Mouse (Mus musculus) limb, embryonic 15.5 days (tissue): ENCODE results near the gene Cdk9. TPM values are rescaled to one million over a fixed set of nuclear protein-coding genes. Genes with fewer than 3 reads are reported as not detected.
A peak's percentile ranks its signal among the peaks of the same experiment; 100 is the strongest.

Experiments
- ATAC-seq: fragments of 200-750 bp; cut with Nextera tagmentation; 2 replicates; pipeline ENCODE4 v1.8.0; 2017; ENCODE audit warnings: low read depth, moderate TSS enrichment; ENCODE audit not compliant: insufficient number of reproducible peaks, low FRiP score, low TSS enrichment
- H3K27ac ChIP-seq: fragments of 300-500 bp; sonication (generic); 2 replicates; pipeline ENCODE4 v1.5.1; 2015; ENCODE audit warnings: moderate library complexity, mild to moderate bottlenecking, inconsistent platforms
- H3K27me3 ChIP-seq: fragments of 300-500 bp; sonication (generic); 2 replicates; pipeline ENCODE4 v1.6.1; 2015; ENCODE audit warnings: inconsistent platforms
- H3K36me3 ChIP-seq: fragments of 300-500 bp; sonication (generic); 2 replicates; pipeline ENCODE4 v1.6.1; 2015; ENCODE audit warnings: inconsistent platforms
- H3K4me1 ChIP-seq: fragments of 300-500 bp; sonication (generic); 2 replicates; pipeline ENCODE4 v1.6.1; 2015; ENCODE audit warnings: inconsistent platforms
- H3K4me2 ChIP-seq: fragments of 300-500 bp; sonication (generic); 2 replicates; pipeline ENCODE4 v1.6.1; 2015; ENCODE audit warnings: mild to moderate bottlenecking, inconsistent platforms
- H3K4me3 ChIP-seq: fragments of 300-500 bp; sonication (generic); 2 replicates; pipeline ENCODE4 v1.5.1; 2015; ENCODE audit warnings: mild to moderate bottlenecking, inconsistent platforms
- H3K9ac ChIP-seq: fragments of 300-500 bp; sonication (generic); 2 replicates; pipeline ENCODE4 v1.6.1; 2015; ENCODE audit warnings: inconsistent platforms
- H3K9me3 ChIP-seq: fragments of 300-500 bp; sonication (generic); 2 replicates; pipeline ENCODE4 v1.6.1; 2016; ENCODE audit warnings: inconsistent platforms
- WGBS: fragments of 180-500 bp; shearing (Covaris S2); methylation state at CpG from one replicate; pipeline ENCODE4 v1.1.7; 2015; 5-methylcytosine and 5-hydroxymethylcytosine counted together
- polyA plus RNA-seq: library from polyadenylated mRNA; unstranded; fragments of >200 nt; fragmentation: Nextera tagmentation; extraction: Ambion mirVana; gene quantifications from 2 replicates; pipeline ENCODE4 v1.2.1, GENCODE M21; 2015

The Cdk9 gene
- polyA plus RNA-seq, 1 experiment from 2014 or later, result 101 TPM

DNA sequence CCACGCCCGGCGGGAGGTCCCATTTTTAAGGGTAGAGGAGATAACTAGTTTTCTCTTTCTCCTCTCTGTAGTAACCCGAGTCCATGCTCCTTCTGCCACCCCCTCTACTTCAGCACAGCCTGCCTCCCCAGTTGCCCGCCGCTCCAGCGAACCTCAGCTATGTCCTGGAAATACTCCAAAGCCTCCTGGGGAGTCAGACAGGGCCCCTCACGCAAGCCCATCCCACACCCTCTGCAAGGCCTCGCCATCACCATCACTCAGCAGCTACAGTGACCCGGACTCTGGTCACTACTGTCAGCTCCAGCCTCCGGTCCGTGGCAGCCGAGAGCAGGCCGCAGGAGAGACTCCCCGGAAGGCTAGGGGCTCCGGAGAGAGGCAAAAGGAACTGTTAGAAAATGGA is 36.2 kb upstream of the Cdk9 start:
- 88% methylated on average over 16 of the region's 16 CpGs for whole genome bisulfite sequencing
- H3K9ac ChIP-seq, result no peak overlapping the region
- no peak overlapping the region for H3K4me3 ChIP-seq
- H3K4me2 ChIP-seq, result no peak overlapping the region
- ATAC-seq, result no peak
- no peak overlapping the region for H3K27ac ChIP-seq
- H3K36me3 ChIP-seq, result peaks cover 40% of the 10 kb centered on the region
- 0 out of 2 replicates have a peak, but pooled peaks cover 3% of the 10 kb centered on the region for H3K27me3 ChIP-seq
- no peaks in the 10 kb centered on the region for H3K9me3 ChIP-seq
- H3K4me1 ChIP-seq, result peaks cover 12% of the 10 kb centered on the region; the same call in 1 of the 2 replicates

DNA sequence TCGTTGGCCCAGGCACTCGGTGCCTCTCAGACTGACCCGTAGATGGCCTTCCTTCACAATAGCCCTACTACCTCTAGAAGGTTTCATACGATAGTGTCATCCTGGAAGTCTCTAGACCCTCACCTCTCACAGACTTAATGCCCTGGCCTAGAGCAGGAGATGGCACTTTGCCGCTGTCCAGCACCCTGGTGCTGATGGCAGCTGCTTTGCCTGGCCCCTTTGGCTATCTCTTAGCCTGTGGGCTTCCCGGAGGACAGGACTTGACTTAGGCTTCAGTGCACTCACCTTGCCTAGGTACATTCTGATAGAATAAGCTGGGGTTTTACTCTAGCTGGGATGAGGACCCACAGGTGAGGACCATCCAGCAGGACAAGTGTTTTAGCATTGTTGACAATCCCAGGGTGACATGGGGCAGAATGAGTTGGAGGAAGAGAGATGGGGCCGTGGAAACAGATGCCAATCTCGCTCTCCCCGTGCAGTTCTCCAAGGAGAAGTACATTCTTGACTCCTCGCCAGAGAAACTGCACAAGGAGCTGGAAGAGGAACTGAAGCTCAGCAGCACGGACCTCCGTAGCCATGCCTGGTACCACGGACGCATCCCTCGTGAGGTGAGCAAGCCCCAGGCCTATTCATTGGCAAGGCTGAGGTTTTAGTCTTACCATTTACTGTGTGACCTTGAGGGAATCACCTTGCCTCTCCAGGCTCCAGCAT is 31.6 kb upstream of the Cdk9 start:
- peaks cover 17% of the 10 kb centered on the region for H3K4me1 ChIP-seq
- H3K36me3 ChIP-seq, result peaks cover 23% of the 10 kb centered on the region
- peaks cover 40% of the 10 kb centered on the region for H3K27me3 ChIP-seq
- H3K4me3 ChIP-seq, result no peak overlapping the region
- H3K27ac ChIP-seq, result no peak overlapping the region
- 68% methylated on average over 15 of the region's 15 CpGs for WGBS
- no peak overlapping the region for H3K4me2 ChIP-seq
- H3K9ac ChIP-seq, result no peak overlapping the region
- H3K9me3 ChIP-seq, result no peaks in the 10 kb centered on the region
- ATAC-seq, result no peak

- Histone ChIP-seq H3K9ac (no peak overlapping the region), H3K36me3 (peaks cover 18% of the 10 kb centered on the region)
- WGBS, result 7% methylated on average over 18 of the region's 18 CpGs
Observed at GRCm38 (mm10) chr2:32742173-32742531, 29.3 kb upstream of the Cdk9 start.

GRCm38 (mm10) chr2:32741273-32742172 is 28.6 kb upstream of the Cdk9 start:
- 7% methylated on average over 55 of the region's 58 CpGs for WGBS
- peaks cover 15% of the 10 kb centered on the region for H3K36me3 ChIP-seq
- H3K27me3 ChIP-seq, result peaks cover 40% of the 10 kb centered on the region
- peak overlapping the region; percentile 95 for H3K4me2 ChIP-seq
- no peak for ATAC-seq
- H3K4me3 ChIP-seq, result peak overlapping the region; percentile 49
- no peaks in the 10 kb centered on the region for H3K9me3 ChIP-seq
- no peak overlapping the region for H3K27ac ChIP-seq
- peaks cover 17% of the 10 kb centered on the region for H3K4me1 ChIP-seq
- peak overlapping the region; percentile 33; the same call in 1 of the 2 replicates for H3K9ac ChIP-seq

More at GRCm38 (mm10) chr2:32742173-32742531, 29.3 kb upstream of the Cdk9 start:
- ATAC-seq, result no peak
- Histone ChIP-seq H3K4me3 (peak overlapping the region; percentile 49), H3K4me1 (peaks cover 17% of the 10 kb centered on the region), H3K27ac (no peak overlapping the region), H3K4me2 (peak overlapping the region; percentile 95), H3K27me3 (peaks cover 40% of the 10 kb centered on the region), H3K9me3 (no peaks in the 10 kb centered on the region)

GRCm38 (mm10) chr2:32740916-32741272 is 28.0 kb upstream of the Cdk9 start, which contains the start of gene 6330409D20Rik:
Gene 6330409D20Rik (minus strand): TSS chr2:32741016.
- Histone ChIP-seq H3K36me3 (peaks cover 10% of the 10 kb centered on the region), H3K4me1 (peaks cover 17% of the 10 kb centered on the region), H3K27ac (no peak within 1 kb of the TSS), H3K9ac (peak within 1 kb of the TSS; percentile 33; the same call in 1 of the 2 replicates), H3K4me3 (peak within 1 kb of the TSS; percentile 49), H3K9me3 (no peaks in the 10 kb centered on the region), H3K4me2 (peak within 1 kb of the TSS; percentile 95), H3K27me3 (peaks cover 38% of the 10 kb centered on the region)
- WGBS, result 7% methylated on average over 11 of the region's 11 CpGs
- ATAC-seq, result no peak

GRCm38 (mm10) chr2:32739311-32739710 is 26.4 kb upstream of the Cdk9 start:
- no peak overlapping the region for H3K27ac ChIP-seq
- WGBS, result 70% methylated on average over 4 of the region's 4 CpGs
- H3K4me2 ChIP-seq, result no peak overlapping the region
- no peaks in the 10 kb centered on the region for H3K36me3 ChIP-seq
- H3K9me3 ChIP-seq, result no peaks in the 10 kb centered on the region
- H3K4me1 ChIP-seq, result peaks cover 20% of the 10 kb centered on the region
- peaks cover 37% of the 10 kb centered on the region for H3K27me3 ChIP-seq
- no peak overlapping the region for H3K9ac ChIP-seq
- ATAC-seq, result no peak
- H3K4me3 ChIP-seq, result no peak overlapping the region

DNA sequence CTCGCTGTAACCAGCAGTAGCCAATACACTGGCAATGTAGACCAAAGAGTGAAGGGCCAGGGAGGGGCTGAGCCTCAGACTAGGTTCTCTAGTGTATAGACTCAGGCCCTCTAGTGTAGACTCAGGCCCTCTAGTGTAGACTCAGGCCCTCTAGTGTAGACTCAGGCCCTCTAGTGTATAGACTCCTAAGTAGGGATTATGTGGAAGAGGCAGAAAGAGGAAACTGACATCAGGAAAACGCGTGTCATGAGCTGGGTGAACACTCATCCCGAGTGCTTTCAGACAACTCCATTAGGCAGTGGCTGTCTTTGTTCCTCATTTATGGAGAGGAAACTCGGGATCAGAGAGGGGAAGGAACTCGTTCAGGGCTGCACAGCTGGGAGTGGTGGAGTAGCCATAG is 24.1 kb upstream of the Cdk9 start:
- WGBS, result 65% methylated on average over 6 of the region's 6 CpGs

DNA sequence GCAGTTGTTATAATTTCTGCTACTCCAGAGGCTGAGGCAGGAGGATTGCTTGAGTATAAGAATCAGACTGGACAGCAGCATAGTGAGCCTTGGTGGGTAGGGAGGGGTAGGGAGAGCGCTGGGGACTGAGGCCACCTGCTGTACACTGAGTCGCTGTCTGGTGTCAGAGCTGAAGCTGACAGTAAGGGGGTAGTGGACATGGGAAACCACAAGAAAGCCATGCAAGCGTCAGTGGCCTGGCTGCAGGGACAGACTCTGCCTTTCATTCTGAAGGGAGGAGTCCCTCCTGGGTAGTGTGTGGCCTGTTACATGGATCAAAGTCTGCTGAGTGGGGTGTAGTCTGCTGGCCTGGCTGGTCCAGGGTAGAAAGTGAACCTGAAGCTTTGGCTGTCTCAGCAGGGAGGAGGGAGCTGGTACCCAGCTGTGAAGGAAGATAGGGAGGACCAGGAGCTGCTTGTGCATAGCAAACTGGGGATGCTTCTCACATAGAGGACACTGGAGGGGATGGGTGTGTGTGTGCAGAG is 23.5 kb upstream of the Cdk9 start:
- Histone ChIP-seq H3K27ac (no peak overlapping the region), H3K4me3 (no peak overlapping the region), H3K9ac (no peak overlapping the region), H3K4me2 (no peak overlapping the region), H3K9me3 (no peaks in the 10 kb centered on the region), H3K36me3 (no peaks in the 10 kb centered on the region), H3K4me1 (peaks cover 19% of the 10 kb centered on the region), H3K27me3 (peaks cover 18% of the 10 kb centered on the region)
- no peak for ATAC-seq
- 48% methylated on average over 3 of the region's 3 CpGs for WGBS

More for the DNA sequence above, 24.1 kb upstream of the Cdk9 start:
- no peaks in the 10 kb centered on the region for H3K9me3 ChIP-seq
- no peak for ATAC-seq
- peaks cover 20% of the 10 kb centered on the region for H3K4me1 ChIP-seq
- H3K36me3 ChIP-seq, result no peaks in the 10 kb centered on the region
- no peak overlapping the region for H3K27ac ChIP-seq
- H3K27me3 ChIP-seq, result peaks cover 24% of the 10 kb centered on the region
- no peak overlapping the region for H3K4me2 ChIP-seq
- no peak overlapping the region for H3K4me3 ChIP-seq
- H3K9ac ChIP-seq, result no peak overlapping the region

DNA sequence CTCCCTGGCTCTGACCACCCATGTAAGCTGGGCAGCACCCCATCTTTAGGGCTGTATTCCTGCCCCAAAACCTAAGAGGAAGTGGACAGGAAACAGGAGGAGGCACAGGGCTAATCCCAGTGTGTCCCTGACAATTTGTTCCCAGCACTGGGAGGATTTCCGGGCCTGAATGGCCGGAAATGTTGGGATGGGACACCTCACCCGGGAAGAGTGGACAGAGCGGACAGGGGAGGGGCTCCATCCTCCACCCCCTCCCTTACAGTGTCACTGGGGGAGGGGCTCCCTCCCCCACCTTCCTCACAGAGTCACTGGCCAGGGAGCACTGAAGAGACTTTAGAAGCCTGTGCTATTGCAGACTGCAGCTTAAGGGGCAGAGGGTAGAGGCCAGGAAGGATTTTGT is 22.1 kb upstream of the Cdk9 start:
- 51% methylated on average over 4 of the region's 4 CpGs for WGBS
- H3K4me3 ChIP-seq, result no peak overlapping the region
- no peaks in the 10 kb centered on the region for H3K9me3 ChIP-seq
- no peak overlapping the region for H3K4me2 ChIP-seq
- peaks cover 4% of the 10 kb centered on the region; the same call in 1 of the 2 replicates for H3K27me3 ChIP-seq
- peaks cover 24% of the 10 kb centered on the region for H3K4me1 ChIP-seq
- no peak overlapping the region for H3K27ac ChIP-seq
- ATAC-seq, result no peak
- no peak overlapping the region for H3K9ac ChIP-seq
- no peaks in the 10 kb centered on the region for H3K36me3 ChIP-seq

- 41% methylated on average over 4 of the region's 4 CpGs for WGBS
- H3K27ac ChIP-seq, result peak overlapping the region; percentile 44; the same call in 1 of the 2 replicates
- H3K27me3 ChIP-seq, result no peaks in the 10 kb centered on the region
- no peak overlapping the region for H3K9ac ChIP-seq
- H3K36me3 ChIP-seq, result no peaks in the 10 kb centered on the region
- no peaks in the 10 kb centered on the region for H3K9me3 ChIP-seq
- H3K4me2 ChIP-seq, result no peak overlapping the region
- H3K4me1 ChIP-seq, result peaks cover 27% of the 10 kb centered on the region
- ATAC-seq, result no peak
- H3K4me3 ChIP-seq, result no peak overlapping the region
Observed at GRCm38 (mm10) chr2:32734480-32734879, 21.6 kb upstream of the Cdk9 start.

DNA sequence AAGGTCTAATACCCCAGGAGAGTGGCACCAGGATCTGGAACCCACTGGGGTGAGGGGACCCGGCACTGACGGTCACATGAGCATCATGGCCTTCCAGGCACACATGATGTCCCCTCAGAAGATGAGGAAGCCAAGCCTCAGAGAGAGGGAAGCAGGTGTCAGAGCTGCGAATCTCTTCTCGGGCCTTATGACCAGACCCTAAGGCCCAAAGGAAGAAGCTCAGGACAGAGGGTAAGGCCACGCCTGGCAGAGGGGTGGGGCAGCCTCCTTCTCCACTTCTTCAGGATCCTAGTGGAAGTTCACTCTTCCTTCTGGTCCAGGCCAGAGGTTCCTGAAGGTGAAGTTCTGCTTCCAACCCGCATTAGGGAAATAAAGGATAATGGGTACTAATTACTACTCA is 19.8 kb upstream of the Cdk9 start:
- ATAC-seq, result no peak
- peaks cover 37% of the 10 kb centered on the region for H3K4me1 ChIP-seq
- H3K4me3 ChIP-seq, result no peak overlapping the region
- 75% methylated on average over 6 of the region's 6 CpGs for WGBS
- no peak overlapping the region for H3K4me2 ChIP-seq
- no peaks in the 10 kb centered on the region for H3K9me3 ChIP-seq
- H3K36me3 ChIP-seq, result no peaks in the 10 kb centered on the region
- H3K27me3 ChIP-seq, result no peaks in the 10 kb centered on the region
- no peak overlapping the region for H3K9ac ChIP-seq
- no peak overlapping the region for H3K27ac ChIP-seq

- 60% methylated on average over 4 of the region's 4 CpGs for WGBS
- H3K27me3 ChIP-seq, result no peaks in the 10 kb centered on the region
- H3K4me3 ChIP-seq, result no peak overlapping the region
- no peak overlapping the region for H3K4me2 ChIP-seq
- no peak overlapping the region for H3K9ac ChIP-seq
- peaks cover 43% of the 10 kb centered on the region for H3K4me1 ChIP-seq
- no peaks in the 10 kb centered on the region for H3K9me3 ChIP-seq
- H3K36me3 ChIP-seq, result no peaks in the 10 kb centered on the region
- H3K27ac ChIP-seq, result 0 out of 2 replicates have a peak overlapping the region, but pooled peaks have one; percentile 38
- no peak for ATAC-seq
Observed at GRCm38 (mm10) chr2:32731911-32732310, 19.0 kb upstream of the Cdk9 start.
